Comparison of ENCODE assay signal across 8 mouse cellular contexts in genomic region chr5:134227574-134228248, GRCm38 (mm10). TPM values are rescaled to one million over a fixed set of nuclear protein-coding genes. Genes with fewer than 3 reads are reported as not detected.
A peak's percentile ranks its signal among the peaks of the same experiment; 100 is the strongest.
DNase-seq lines count a peak whose midpoint lies in the region; ATAC-seq and TF ChIP-seq lines count a peak whose summit lies in the region.

No protein-coding gene starts in this region.

- no peak overlapping the region for H3K4me2 ChIP-seq in neural tube, embryonic 15.5 days
- H3K4me2 ChIP-seq in hindbrain, postnatal 0 days (ENCODE audit: low read depth, low read length): no peak overlapping the region

- H3K9ac ChIP-seq in neural tube, embryonic 15.5 days (replicated peaks): no peak overlapping the region
- no peak overlapping the region for H3K9ac ChIP-seq in hindbrain, postnatal 0 days (replicated peaks; ENCODE audit: low read length)

- 51% methylated on average over 11 of the region's 11 CpGs for WGBS in neural tube, embryonic 15.5 days
- 42% methylated on average over 11 of the region's 11 CpGs for WGBS in hindbrain, postnatal 0 days

- H3K4me1 ChIP-seq in neural tube, embryonic 15.5 days: no peaks in the 10 kb centered on the region
- no peaks in the 10 kb centered on the region for H3K4me1 ChIP-seq in hindbrain, postnatal 0 days (ENCODE audit: insufficient read depth, low read length)

- no peak for ATAC-seq in neural tube, embryonic 15.5 days (ENCODE audit: low FRiP score)
- no peak for ATAC-seq in hindbrain, postnatal 0 days

- H3K9me3 ChIP-seq in neural tube, embryonic 15.5 days (replicated peaks): no peaks in the 10 kb centered on the region
- H3K9me3 ChIP-seq in hindbrain, postnatal 0 days (ENCODE audit: low read length): no peaks in the 10 kb centered on the region

- no peaks in the 10 kb centered on the region for H3K36me3 ChIP-seq in neural tube, embryonic 15.5 days
- H3K36me3 ChIP-seq in hindbrain, postnatal 0 days (ENCODE audit: insufficient read depth, low read length): no peaks in the 10 kb centered on the region

- H3K4me3 ChIP-seq in neural tube, embryonic 15.5 days (replicated peaks): no peak overlapping the region
- H3K4me3 ChIP-seq in hindbrain, postnatal 0 days (ENCODE audit: low read length): no peak overlapping the region

- no peak overlapping the region for H3K27ac ChIP-seq in neural tube, embryonic 15.5 days (replicated peaks)
- H3K27ac ChIP-seq in hindbrain, postnatal 0 days: no peak overlapping the region

- H3K27me3 ChIP-seq in neural tube, embryonic 15.5 days (replicated peaks): no peaks in the 10 kb centered on the region; the same call in 1 of the 2 replicates
- no peaks in the 10 kb centered on the region for H3K27me3 ChIP-seq in hindbrain, postnatal 0 days (ENCODE audit: insufficient read depth, low read length)

- peak; percentile 39 to 51 for DNase-seq in cerebellum, postnatal 10 days
- no peak for DNase-seq in cerebellum, postnatal 4 days (ENCODE audit: low spot score in 2 of 2)
- DNase-seq in neural tube, embryonic 10.5 days (ENCODE audit: extremely low spot score, low spot score): peak; percentile 54
- DNase-seq in hindbrain, postnatal 0 days (ENCODE audit: low spot score): peak; percentile 60
- peak; percentile 25 to 66 for DNase-seq in spleen, postnatal 10 days (ENCODE audit: low spot score in 2 of 2)
- DNase-seq in gastrocnemius, postnatal 25 days: no peak
- no peak for DNase-seq in right cerebral cortex, postnatal 25 days

- peak; percentile 56 for TF ChIP-seq CTCF in hindbrain, postnatal 0 days (IDR thresholded peaks at IDR 0.05; ENCODE audit: low read depth)

RNA-seq across cellular contexts. Expression of gene Ncf1, which starts 1.7 kb away (rescaled TPM):
- 2.5 and 5.1 TPM in 2 replicates for polyA plus RNA-seq in neural tube, embryonic 15.5 days (2015; fragmentation: Nextera tagmentation; extraction: Ambion mirVana)
- total RNA-seq in hindbrain, postnatal 0 days (2014; rRNA removed): 2.8 and 4.9 TPM in 2 replicates
- 2.0 and 2.3 TPM in 2 replicates for polyA plus RNA-seq in hindbrain, postnatal 0 days (2015; fragmentation: Nextera tagmentation; extraction: Ambion mirVana)
- total RNA-seq in gastrocnemius, postnatal 25 days (2021): 1 to 10 TPM; 1.8 to 2.2 TPM

RNA-seq across cellular contexts. Expression of gene Gtf2ird2, which starts 43.9 kb away (rescaled TPM):
- polyA plus RNA-seq in neural tube, embryonic 15.5 days (2015; fragmentation: Nextera tagmentation; extraction: Ambion mirVana): 12.4 and 14.4 TPM in 2 replicates
- 14.6 and 19.7 TPM in 2 replicates for total RNA-seq in hindbrain, postnatal 0 days (2014; rRNA removed)
- polyA plus RNA-seq in hindbrain, postnatal 0 days (2015; fragmentation: Nextera tagmentation; extraction: Ambion mirVana): 11.6 and 12.6 TPM in 2 replicates
- total RNA-seq in gastrocnemius, postnatal 25 days (2021): 1 to 10 TPM; 5.3 to 5.4 TPM

RNA-seq across cellular contexts. Expression of gene Rcc1l, which starts 51.1 kb away (rescaled TPM):
- polyA plus RNA-seq in neural tube, embryonic 15.5 days (2015; fragmentation: Nextera tagmentation; extraction: Ambion mirVana): 20.3 and 21.6 TPM in 2 replicates
- 20.6 and 23.0 TPM in 2 replicates for total RNA-seq in hindbrain, postnatal 0 days (2014; rRNA removed)
- polyA plus RNA-seq in hindbrain, postnatal 0 days (2015; fragmentation: Nextera tagmentation; extraction: Ambion mirVana): 21.5 and 21.7 TPM in 2 replicates
- 10 to 100 TPM; 18.6 to 20.4 TPM for total RNA-seq in gastrocnemius, postnatal 25 days (2021)

Comparison
In these comparisons a context has a peak if more than half of its experiments do, and no peak if none do; other contexts are left out.
1. DNase-seq: peak in cerebellum, postnatal 10 days (2 of 2), neural tube, embryonic 10.5 days (single experiment), hindbrain, postnatal 0 days (single experiment) and spleen, postnatal 10 days (2 of 2); none in cerebellum, postnatal 4 days (0 of 2), gastrocnemius, postnatal 25 days (single experiment) and right cerebral cortex, postnatal 25 days (single experiment).